Mouse (Mus musculus) gastrocnemius, adult 2 months (tissue): Measurements from ENCODE around the gene Gm21988. TPM values are rescaled to one million over a fixed set of nuclear protein-coding genes. Genes with fewer than 3 reads are reported as not detected.

Experiments
- DNase-seq: peaks from one replicate; pipeline ENCODE4 v3.0.0; 2022
- H3K27ac ChIP-seq: fragments of 200-600 bp; 2 replicates; pipeline ENCODE4 v1.8.1; 2022; ENCODE audit warnings: mild to moderate bottlenecking
- H3K4me3 ChIP-seq: fragments of 200-600 bp; 2 replicates; pipeline ENCODE4 v1.8.1; 2022; ENCODE audit warnings: mild to moderate bottlenecking, moderate library complexity
- CTCF ChIP-seq: fragments of 200-600 bp; IDR thresholded peaks from 2 replicates; pipeline ENCODE4 v1.8.1; 2022; ENCODE audit warnings: antibody characterized with exemption, mild to moderate bottlenecking, moderate library complexity
- intact Hi-C: fragments of 180-260 bp; cut with DNase I; formaldehyde crosslinking; loops from one replicate; pipeline ENCODE4 v1.15.1; 2025
- total RNA-seq, 2 experiments: library from RNA; stranded (reverse); gene quantifications; 2 replicates each; pipeline ENCODE4 v1.2.3; 2021

Gm21988 gene
- total RNA-seq, 2 experiments from 2014 or later = 3.7 to 4.4 TPM

DNA sequence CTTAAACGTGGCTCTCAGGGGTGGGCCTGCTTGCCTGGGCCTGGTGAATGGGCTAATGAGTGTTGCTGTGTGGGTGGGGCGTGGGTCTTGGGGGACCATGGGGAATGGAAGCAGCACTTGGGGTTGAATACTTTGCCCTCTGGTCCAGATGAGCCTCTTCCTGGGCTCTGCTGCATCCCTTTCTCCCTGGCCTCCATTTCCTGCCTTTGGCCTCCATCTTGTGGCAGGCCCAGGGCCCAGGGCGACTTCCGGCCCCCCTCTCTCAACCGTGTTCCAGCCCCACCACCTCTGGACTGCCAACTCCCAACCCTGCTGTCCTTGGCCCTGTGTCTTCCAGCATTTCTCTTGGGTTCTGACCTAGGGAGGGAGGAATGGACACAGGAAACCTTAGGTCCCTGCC lies 5.6 kb downstream of the Gm21988 start:
- peak overlapping the region; percentile 85 for H3K4me3 ChIP-seq

GRCm38 (mm10) chr11:70233016-70233415 lies 6.6 kb downstream of the Gm21988 start:
- intact Hi-C loops = no loop called here
- Histone ChIP-seq H3K4me3 (peak overlapping the region; percentile 85), H3K27ac (peak overlapping the region; percentile 92)
- TF ChIP-seq CTCF = no peak
- DNase-seq = peak; percentile 55

More for the DNA sequence above, 5.6 kb downstream of the Gm21988 start:
- intact Hi-C loops = no loop called here
- H3K27ac ChIP-seq = peak overlapping the region; percentile 92
- peak; percentile 78 for DNase-seq
- TF ChIP-seq CTCF = no peak

DNA sequence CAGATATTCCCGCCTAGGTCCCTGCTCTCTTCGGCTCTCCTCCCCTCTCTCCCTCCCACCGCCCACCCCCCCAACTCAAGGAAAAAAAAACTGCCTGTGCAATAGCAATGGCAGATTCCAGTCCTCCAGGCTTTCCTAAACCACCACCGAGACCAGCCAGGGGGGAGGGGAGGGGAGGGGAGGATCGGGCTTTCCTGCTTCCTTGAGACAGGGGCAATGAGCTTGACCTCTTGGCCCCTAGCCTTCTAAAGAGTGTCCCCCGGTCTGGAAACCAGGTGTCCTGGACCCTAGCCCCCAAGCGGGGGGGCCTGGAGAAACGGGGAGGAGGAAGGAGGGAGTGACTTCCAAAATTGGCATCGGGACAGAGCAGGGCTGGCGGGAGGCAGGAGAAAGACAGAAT lies 7.1 kb downstream of the Gm21988 start:
- peak; percentile 68 for DNase-seq
- intact Hi-C loops = no loop called here
- no peak for TF ChIP-seq CTCF
- Histone ChIP-seq H3K4me3 (peak overlapping the region; percentile 85), H3K27ac (peak overlapping the region; percentile 92)

DNA sequence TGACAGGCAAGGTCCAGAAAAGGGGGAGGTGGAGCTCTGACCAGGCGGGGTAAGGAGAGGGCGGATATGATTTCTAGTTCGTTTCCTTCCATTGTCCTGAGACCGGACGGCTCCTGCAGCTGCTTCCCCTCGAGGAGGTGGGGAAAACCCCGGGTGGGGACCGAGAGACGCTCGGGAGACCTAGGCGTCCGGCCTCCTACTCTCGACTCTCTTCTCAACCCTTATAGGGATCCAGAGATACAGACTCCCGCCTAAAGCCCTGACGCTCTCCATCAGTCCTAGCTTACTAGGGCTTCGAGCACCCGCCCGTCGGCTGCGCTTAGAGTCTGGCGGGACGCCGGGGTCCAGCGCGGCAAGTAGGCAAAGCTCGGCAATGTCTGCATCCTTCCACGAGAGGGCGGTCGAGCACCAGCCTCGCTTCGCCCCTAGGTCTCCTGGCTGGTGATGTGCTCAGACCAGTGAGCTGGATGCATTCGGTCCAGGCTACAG lies 9.3 kb downstream of the Gm21988 start:
- peak overlapping the region; percentile 92 for H3K27ac ChIP-seq
- intact Hi-C loops = no loop called here
- H3K4me3 ChIP-seq = peak overlapping the region; percentile 73
- DNase-seq = peak; percentile 90
- TF ChIP-seq CTCF = peak; percentile 100

DNA sequence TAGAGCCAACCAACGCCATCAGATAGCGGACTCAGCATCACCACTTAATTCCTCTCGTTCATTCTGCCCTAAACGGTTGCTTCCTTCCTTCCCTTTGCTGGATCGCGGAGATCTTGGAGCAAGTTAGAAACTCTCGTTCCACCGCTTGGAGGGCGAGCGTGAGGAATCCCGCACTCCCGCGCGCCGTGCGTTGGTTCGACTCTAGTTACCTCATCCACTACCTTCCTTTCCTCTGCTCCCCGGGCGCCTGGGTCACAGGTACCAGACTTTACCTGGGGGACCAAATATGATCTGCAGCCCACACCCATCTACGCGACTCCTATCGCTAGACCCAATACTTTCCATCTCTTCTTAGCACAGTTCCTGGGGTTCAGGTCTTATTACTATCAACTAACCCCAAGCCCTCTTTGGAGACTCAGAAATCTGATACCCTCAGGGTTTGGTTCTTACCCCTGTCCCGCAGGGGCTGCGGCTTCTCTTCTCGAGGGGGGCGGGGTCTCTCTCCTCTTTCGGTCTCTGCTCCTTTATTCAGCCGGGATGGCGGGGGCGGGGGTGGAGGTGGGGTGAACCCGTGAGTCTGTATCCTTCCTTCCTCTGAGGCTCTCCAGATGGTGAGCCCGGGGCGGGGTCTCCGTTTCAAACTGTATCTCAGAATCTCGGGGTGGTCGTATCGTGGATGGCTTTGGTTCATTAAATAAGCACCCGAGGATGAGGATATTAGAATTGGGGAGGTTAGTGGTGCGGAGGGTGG lies 10.2 kb downstream of the Gm21988 start, which contains the start of gene Bcl6b:
Gene Bcl6b, minus strand, starts transcription at position 539 of the 751 bp plus-strand sequence.
- TF ChIP-seq CTCF = no peak
- Histone ChIP-seq H3K4me3 (peak within 1 kb of the TSS; percentile 73), H3K27ac (peak within 1 kb of the TSS; percentile 92)
- intact Hi-C loops = no loop called here
- DNase-seq = no peak

- H3K27ac ChIP-seq = peak overlapping the region; percentile 92
- peak; percentile 85 for DNase-seq
- intact Hi-C loops = no loop called here
- peak overlapping the region; percentile 73 for H3K4me3 ChIP-seq
- no peak for TF ChIP-seq CTCF
These were observed 10.8 kb downstream of the Gm21988 start for GRCm38 (mm10) chr11:70228828-70229227.

DNA sequence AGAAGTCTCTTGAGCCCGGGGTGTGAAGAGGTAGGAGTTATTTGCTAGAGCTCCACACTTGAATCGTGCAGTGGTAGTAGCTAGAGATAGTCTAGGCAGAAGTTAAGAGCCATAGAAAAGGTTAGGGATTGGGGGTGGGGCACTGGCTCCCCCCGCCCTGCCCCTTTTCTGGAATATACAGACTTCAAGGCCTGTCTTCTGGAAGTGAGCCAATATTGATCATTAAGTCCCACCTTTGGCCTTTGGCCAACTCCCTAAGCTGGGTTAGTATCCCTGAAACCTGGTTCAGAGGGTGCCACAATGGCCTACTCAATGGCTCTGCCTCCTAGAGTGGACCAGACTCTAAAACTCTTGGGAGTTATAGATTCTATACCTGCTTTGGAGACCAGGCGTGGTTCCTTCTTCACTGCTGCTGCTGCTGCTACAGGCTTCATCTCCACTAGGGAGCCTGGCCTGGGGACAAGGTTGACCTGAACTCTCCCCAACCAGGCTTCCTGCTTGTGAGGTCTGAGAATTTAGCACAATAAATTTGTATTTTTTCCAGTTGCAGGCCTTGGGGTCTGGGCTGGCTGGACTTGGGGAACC lies 11.9 kb downstream of the Gm21988 start:
- intact Hi-C loops = no loop called here
- Histone ChIP-seq H3K4me3 (peak overlapping the region; percentile 73), H3K27ac (peak overlapping the region; percentile 92)
- TF ChIP-seq CTCF = no peak
- DNase-seq = no peak

GRCm38 (mm10) chr11:70227126-70227525 lies 12.5 kb downstream of the Gm21988 start:
- TF ChIP-seq CTCF = no peak
- no peak for DNase-seq

DNA sequence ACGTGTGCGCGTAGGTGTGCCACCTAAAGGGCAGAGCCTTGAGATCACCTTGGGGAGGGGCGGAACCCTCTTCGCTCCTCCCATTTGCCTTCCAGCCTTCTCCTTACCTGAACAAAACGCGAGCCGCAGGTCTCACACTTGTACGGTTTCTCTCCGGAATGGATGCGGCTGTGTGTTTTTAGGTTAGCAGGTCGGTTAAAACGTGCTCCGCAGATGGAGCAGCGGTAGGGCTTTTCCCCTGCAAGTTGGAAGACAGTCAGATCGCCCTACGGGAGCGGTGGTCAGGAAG lies 13.1 kb downstream of the Gm21988 start:
- intact Hi-C loops = no loop called here
- TF ChIP-seq CTCF = no peak
- Histone ChIP-seq H3K27ac (peak overlapping the region; percentile 92), H3K4me3 (peak overlapping the region; percentile 73)
- no peak for DNase-seq

More at GRCm38 (mm10) chr11:70227126-70227525, 12.5 kb downstream of the Gm21988 start:
- intact Hi-C loops = no loop called here
- Histone ChIP-seq H3K4me3 (peak overlapping the region; percentile 73), H3K27ac (peak overlapping the region; percentile 92)

GRCm38 (mm10) chr11:70225798-70226601 lies 13.6 kb downstream of the Gm21988 start:
- intact Hi-C loops = no loop called here
- TF ChIP-seq CTCF = no peak
- Histone ChIP-seq H3K4me3 (peak overlapping the region; percentile 73), H3K27ac (peak overlapping the region; percentile 92)
- DNase-seq = peak; percentile 19

DNA sequence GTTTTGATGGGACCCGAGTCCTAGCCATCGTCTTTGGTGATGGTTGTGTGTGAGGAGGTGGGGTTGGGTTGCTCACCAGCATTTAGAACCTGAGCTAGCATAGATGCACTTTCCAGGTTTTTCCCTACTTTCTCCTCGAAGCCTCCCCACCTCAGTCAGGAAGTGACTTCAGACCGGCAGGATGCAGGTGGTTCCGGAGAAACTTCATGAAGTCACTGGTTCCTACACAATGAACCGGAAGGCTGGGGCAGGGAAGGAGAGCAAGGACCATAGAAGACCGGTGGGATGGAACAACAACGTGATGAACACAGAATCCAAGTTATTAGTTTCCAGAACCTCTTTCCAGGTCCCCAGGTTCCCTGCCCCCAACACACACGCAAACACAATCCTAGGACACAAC lies 15.9 kb downstream of the Gm21988 start:
- intact Hi-C loops = no loop called here
- no peak for TF ChIP-seq CTCF
- Histone ChIP-seq H3K27ac (peak overlapping the region; percentile 92), H3K4me3 (peak overlapping the region; percentile 78)
- no peak for DNase-seq

DNA sequence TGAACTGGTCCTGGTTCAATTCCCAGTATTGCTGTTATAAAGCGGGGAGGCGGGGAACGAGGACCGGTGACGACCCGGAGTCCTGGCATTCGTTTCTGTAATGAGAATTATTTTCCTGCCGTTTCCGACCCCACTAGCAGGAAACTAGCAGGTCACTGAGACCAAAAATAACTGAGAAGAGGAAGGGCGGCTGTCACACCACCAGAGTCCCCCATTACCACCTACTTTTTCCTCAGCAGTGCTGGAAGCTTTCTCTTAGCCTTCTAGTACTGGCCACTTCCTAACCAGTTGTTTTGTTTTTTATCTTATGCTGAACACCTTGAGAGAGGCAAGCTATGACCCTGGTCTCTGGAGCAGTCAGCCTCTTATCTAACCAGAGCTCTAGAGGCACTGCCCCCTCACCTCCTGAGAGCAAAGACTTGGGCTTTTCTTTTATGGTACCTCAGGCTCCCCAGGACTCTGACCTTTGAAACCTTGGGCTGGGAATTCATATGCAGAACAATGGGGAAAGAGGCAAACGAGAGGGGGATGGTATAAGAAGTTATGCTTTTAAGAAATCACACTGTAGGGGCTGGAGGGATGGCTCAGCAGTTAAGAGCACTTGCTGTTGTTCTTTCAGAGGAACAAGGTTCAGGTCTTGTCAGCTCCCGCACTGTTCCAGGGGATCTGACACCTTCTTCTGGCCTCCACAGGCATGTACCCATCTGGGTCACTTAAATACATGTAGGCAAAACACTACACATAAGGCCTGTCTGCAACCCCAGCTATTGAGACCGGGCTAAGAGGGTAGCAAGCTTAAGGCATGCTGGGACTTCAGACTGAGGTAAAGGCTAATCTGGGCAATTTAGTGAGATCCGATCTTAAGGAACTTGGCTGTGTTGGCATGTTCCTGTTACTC lies 17.8 kb downstream of the Gm21988 start:
- DNase-seq = no peak
- peak overlapping the region; percentile 90 for H3K27ac ChIP-seq
- intact Hi-C loops = no loop called here

More for the DNA sequence above, 17.8 kb downstream of the Gm21988 start:
- peak overlapping the region; percentile 78 for H3K4me3 ChIP-seq
- no peak for TF ChIP-seq CTCF
